ENCODE assay signal across 7 mouse cellular contexts in the genomic region with DNA sequence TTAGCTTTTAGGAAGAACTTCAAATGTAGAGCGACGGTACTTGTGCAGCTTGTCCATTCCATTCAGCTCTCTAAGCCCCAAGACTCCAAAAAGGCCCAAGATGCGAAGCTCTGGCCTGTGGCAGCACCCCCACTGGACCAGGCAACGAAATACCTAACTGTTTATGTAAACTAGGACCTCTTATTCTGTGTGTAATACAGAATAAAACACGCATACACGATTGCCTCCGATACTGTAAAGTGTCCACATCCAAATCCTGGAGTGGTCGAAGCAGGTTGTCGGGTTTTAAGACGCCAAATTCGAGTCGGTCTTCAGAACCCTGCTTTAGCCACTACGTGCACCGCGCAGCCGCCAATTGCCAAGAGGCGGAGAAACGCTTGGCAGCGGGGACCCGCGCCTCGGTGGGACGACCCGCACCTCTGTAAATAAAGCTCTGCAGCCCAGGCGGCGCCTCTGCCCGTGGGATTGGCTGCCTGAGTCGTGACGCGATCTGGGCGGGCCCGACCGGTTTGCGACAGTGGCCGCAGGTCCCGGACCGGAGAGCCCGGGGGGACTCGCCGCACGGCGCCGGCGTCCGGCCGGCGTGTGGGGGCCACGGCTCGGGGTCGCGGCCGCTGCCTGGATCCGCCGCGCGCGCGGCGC. TPM values are rescaled to one million over a fixed set of nuclear protein-coding genes. Genes with fewer than 3 reads are reported as not detected.
DNase-seq lines count a peak whose midpoint lies in the region; ATAC-seq and TF ChIP-seq lines count a peak whose summit lies in the region.

Gene Tmem243, plus strand, starts transcription at position 462 of the 642 bp plus-strand sequence.

- DNase-seq in adrenal gland, postnatal 25 days = peak; percentile 94
- peak; percentile 93 to 96 for DNase-seq in heart, adult 2 months
- DNase-seq in kidney, adult 8-10 months = peak; percentile 92 to 93
- DNase-seq in spleen, postnatal 10 days (ENCODE audit: low spot score in 2 of 2) = peak; percentile 63 to 85

- no peak within 1 kb of the TSS for H3K27ac ChIP-seq in embryonic facial prominence, embryonic 13.5 days
- H3K27ac ChIP-seq in heart, adult 2 months = peak within 1 kb of the TSS; percentile 85
- no peak within 1 kb of the TSS for H3K27ac ChIP-seq in limb, embryonic 13.5 days
- H3K27ac ChIP-seq in midbrain, embryonic 16.5 days (ENCODE audit: low read length) = peak within 1 kb of the TSS; percentile 28; the same call in 1 of the 2 replicates

- peak within 1 kb of the TSS; percentile 85 for H3K4me3 ChIP-seq in embryonic facial prominence, embryonic 13.5 days
- peak within 1 kb of the TSS; percentile 87 for H3K4me3 ChIP-seq in heart, adult 2 months
- peak within 1 kb of the TSS; percentile 87 for H3K4me3 ChIP-seq in limb, embryonic 13.5 days
- peak within 1 kb of the TSS; percentile 95 for H3K4me3 ChIP-seq in midbrain, embryonic 16.5 days (ENCODE audit: low read depth, low read length)

- TF ChIP-seq POLR2A in heart, adult 2 months (IDR thresholded peaks at IDR 0.05; ENCODE audit: insufficient read depth, low read depth, low read length) = peak; percentile 71

- peak within 1 kb of the TSS; percentile 80 for H3K9ac ChIP-seq in embryonic facial prominence, embryonic 13.5 days
- peak within 1 kb of the TSS; percentile 91 for H3K9ac ChIP-seq in heart, adult 2 months (ENCODE audit: low read depth, low read length)
- peak within 1 kb of the TSS; percentile 86 for H3K9ac ChIP-seq in limb, embryonic 13.5 days
- H3K9ac ChIP-seq in midbrain, embryonic 16.5 days (ENCODE audit: low read depth, low read length) = peak within 1 kb of the TSS; percentile 69

- H3K79me2 ChIP-seq in heart, adult 2 months (replicated peaks; ENCODE audit: control insufficient read depth, insufficient read depth, low read length) = no peaks in the 10 kb centered on the region

- WGBS in embryonic facial prominence, embryonic 13.5 days = under 1% methylated on average over 59 of the region's 59 CpGs
- WGBS in heart, adult 2 months = under 1% methylated on average over 59 of the region's 59 CpGs
- under 1% methylated on average over 51 of the region's 59 CpGs for WGBS in limb, embryonic 13.5 days
- under 1% methylated on average over 38 of the region's 59 CpGs for WGBS in midbrain, embryonic 16.5 days

- H3K9me3 ChIP-seq in embryonic facial prominence, embryonic 13.5 days = peaks cover 5% of the 10 kb centered on the region; the same call in 1 of the 2 replicates
- H3K9me3 ChIP-seq in limb, embryonic 13.5 days = peaks cover 7% of the 10 kb centered on the region
- H3K9me3 ChIP-seq in midbrain, embryonic 16.5 days (replicated peaks; ENCODE audit: control insufficient read depth, low read length, poor library complexity, severe bottlenecking) = peaks cover 3% of the 10 kb centered on the region; the same call in 1 of the 2 replicates

- intact Hi-C loops in heart, adult 2 months (cut with DNase I) = loop anchor here (1.0 to 5.0 kb wide), 2 partner anchors 61 to 103 kb away; partner anchors contain the start of genes Crot and Dmtf1

- peaks cover 10% of the 10 kb centered on the region for H3K4me1 ChIP-seq in embryonic facial prominence, embryonic 13.5 days
- H3K4me1 ChIP-seq in heart, adult 2 months (ENCODE audit: control insufficient read depth, insufficient read depth, low read length) = peaks cover 4% of the 10 kb centered on the region; the same call in 1 of the 2 replicates
- H3K4me1 ChIP-seq in limb, embryonic 13.5 days = peaks cover 13% of the 10 kb centered on the region
- peaks cover 5% of the 10 kb centered on the region for H3K4me1 ChIP-seq in midbrain, embryonic 16.5 days (ENCODE audit: control insufficient read depth, insufficient read depth, low read length)

- peak; percentile 17; the same call in 1 of the 2 replicates for TF ChIP-seq CTCF in heart, adult 2 months (IDR thresholded peaks at IDR 0.05)

- peak; percentile 88 for ATAC-seq in embryonic facial prominence, embryonic 13.5 days (ENCODE audit: insufficient number of reproducible peaks, insufficient read depth, low FRiP score, low TSS enrichment, low read depth)
- ATAC-seq in limb, embryonic 13.5 days (ENCODE audit: low FRiP score, low read depth) = peak; percentile 93
- ATAC-seq in midbrain, embryonic 16.5 days = peak; percentile 98

- no peak for TF ChIP-seq EP300 in heart, adult 2 months (IDR thresholded peaks at IDR 0.05; ENCODE audit: insufficient read depth, low read depth, low read length)

- H3K4me2 ChIP-seq in embryonic facial prominence, embryonic 13.5 days = peak within 1 kb of the TSS; percentile 82
- peak within 1 kb of the TSS; percentile 88 for H3K4me2 ChIP-seq in limb, embryonic 13.5 days (replicated peaks)
- peak within 1 kb of the TSS; percentile 87 for H3K4me2 ChIP-seq in midbrain, embryonic 16.5 days (ENCODE audit: low read length)

- no peaks in the 10 kb centered on the region for H3K36me3 ChIP-seq in embryonic facial prominence, embryonic 13.5 days
- 0 out of 2 replicates have a peak, but pooled peaks cover 1% of the 10 kb centered on the region for H3K36me3 ChIP-seq in heart, adult 2 months (ENCODE audit: control insufficient read depth, insufficient read depth, low read length)
- H3K36me3 ChIP-seq in limb, embryonic 13.5 days = no peaks in the 10 kb centered on the region
- H3K36me3 ChIP-seq in midbrain, embryonic 16.5 days (ENCODE audit: control insufficient read depth, insufficient read depth, low read length) = no peaks in the 10 kb centered on the region

- H3K27me3 ChIP-seq in embryonic facial prominence, embryonic 13.5 days = peaks cover 31% of the 10 kb centered on the region
- no peaks in the 10 kb centered on the region for H3K27me3 ChIP-seq in heart, adult 2 months (ENCODE audit: control insufficient read depth, insufficient read depth, low read length)
- H3K27me3 ChIP-seq in limb, embryonic 13.5 days = peaks cover 19% of the 10 kb centered on the region
- peaks cover 2% of the 10 kb centered on the region for H3K27me3 ChIP-seq in midbrain, embryonic 16.5 days (ENCODE audit: control insufficient read depth, insufficient read depth, low read depth, low read length)

RNA-seq across cellular contexts. Expression of gene Tmem243, which starts in this region (rescaled TPM):
- total RNA-seq in adrenal gland, postnatal 25 days (2021) = 43.7 and 52.5 TPM in 2 replicates
- 17.3 and 18.4 TPM in 2 replicates for polyA plus RNA-seq in embryonic facial prominence, embryonic 13.5 days (2015; fragmentation: Nextera tagmentation; extraction: Ambion mirVana)
- 1 to 10 TPM; 8.1 to 9.8 TPM for total RNA-seq in heart, adult 2 months (2021)
- polyA plus RNA-seq in heart, adult 2 months (2012; rRNA removed) = 14.0 and 18.2 TPM in 2 replicates
- 18.5 TPM in 2 replicates for polyA plus RNA-seq in limb, embryonic 13.5 days (2015; fragmentation: Nextera tagmentation; extraction: Ambion mirVana)
- polyA plus RNA-seq in midbrain, embryonic 16.5 days (2015; fragmentation: Nextera tagmentation; extraction: Ambion mirVana) = 9.4 and 9.7 TPM in 2 replicates

Comparison
In these comparisons a context has a peak if more than half of its experiments do, and no peak if none do; other contexts are left out.
1. H3K27ac ChIP-seq: peak in heart, adult 2 months (single experiment) and midbrain, embryonic 16.5 days (single experiment); none in embryonic facial prominence, embryonic 13.5 days (single experiment) and limb, embryonic 13.5 days (single experiment).
2. Peak in every context shown above with its lines, with median percentiles within 50 percentile points of each other: DNase-seq, ATAC-seq, H3K4me2 ChIP-seq, H3K4me3 ChIP-seq and H3K9ac ChIP-seq.